Mouse (Mus musculus) forebrain, embryonic 11.5 days (tissue): ENCODE results near the gene Bphl. TPM values are rescaled to one million over a fixed set of nuclear protein-coding genes. Genes with fewer than 3 reads are reported as not detected.
"Not testable (repeated sequence)": the region's sequence is repeated elsewhere in the genome, so short reads cannot be mapped to it uniquely, and the experiment has no call there.

Source experiments
- ATAC-seq: fragments of 200-750 bp; cut with Nextera tagmentation; replicated peaks from 2 replicates; pipeline ENCODE4 v1.8.0; 2017; ENCODE audit warnings: moderate TSS enrichment; ENCODE audit not compliant: low FRiP score
- DNase-seq: peaks from one replicate; pipeline ENCODE4 v3.0.0-alpha.2; 2017; ENCODE audit warnings: low spot score
- H3K27ac ChIP-seq: fragments of 300-500 bp; sonication (generic); 2 replicates; pipeline ENCODE4 v1.5.1; 2014; ENCODE audit warnings: low read depth, low read length
- H3K27me3 ChIP-seq: fragments of 300-500 bp; sonication (generic); 2 replicates; pipeline ENCODE4 v1.6.1; 2014; ENCODE audit warnings: mild to moderate bottlenecking, low read length, mixed read lengths; ENCODE audit not compliant: control insufficient read depth, insufficient read depth
- H3K36me3 ChIP-seq: fragments of 300-500 bp; sonication (generic); 2 replicates; pipeline ENCODE4 v1.6.1; 2014; ENCODE audit warnings: mild to moderate bottlenecking, low read length, moderate library complexity, mixed read lengths; ENCODE audit not compliant: control insufficient read depth, insufficient read depth
- H3K4me1 ChIP-seq: fragments of 300-500 bp; sonication (generic); replicated peaks from 2 replicates; pipeline ENCODE4 v1.6.1; 2014; ENCODE audit warnings: low read length, mixed read lengths; ENCODE audit not compliant: control insufficient read depth, insufficient read depth
- H3K4me2 ChIP-seq: fragments of 300-500 bp; sonication (generic); 2 replicates; pipeline ENCODE4 v1.6.1; 2014; ENCODE audit warnings: low read depth, mild to moderate bottlenecking, low read length, moderate library complexity, mixed read lengths; ENCODE audit not compliant: severe bottlenecking
- H3K4me3 ChIP-seq: fragments of 300-500 bp; sonication (generic); 2 replicates; pipeline ENCODE4 v1.5.1; 2014; ENCODE audit warnings: low read depth, low read length
- H3K9ac ChIP-seq: fragments of 300-500 bp; sonication (generic); 2 replicates; pipeline ENCODE4 v1.6.1; 2014; ENCODE audit warnings: low read length
- H3K9me3 ChIP-seq: fragments of 300-500 bp; sonication (generic); 2 replicates; pipeline ENCODE4 v1.6.1; 2016; ENCODE audit warnings: low read length, mixed read lengths; ENCODE audit not compliant: control insufficient read depth
- WGBS: fragments of 180-500 bp; shearing (Covaris S2); extraction: QIAGEN DNeasy Blood & Tissue Kit; methylation state at CpG from one replicate; pipeline ENCODE4 v1.1.7; 2014; 5-methylcytosine and 5-hydroxymethylcytosine counted together
- polyA plus RNA-seq: library from polyadenylated mRNA; unstranded; fragments of >200 nt; fragmentation: Nextera tagmentation; extraction: Ambion mirVana; gene quantifications from 2 replicates; pipeline ENCODE4 v1.2.1, GENCODE M21; 2014

Bphl gene
- polyA plus RNA-seq, 1 experiment from 2014 or later, result 33.3 TPM

DNA sequence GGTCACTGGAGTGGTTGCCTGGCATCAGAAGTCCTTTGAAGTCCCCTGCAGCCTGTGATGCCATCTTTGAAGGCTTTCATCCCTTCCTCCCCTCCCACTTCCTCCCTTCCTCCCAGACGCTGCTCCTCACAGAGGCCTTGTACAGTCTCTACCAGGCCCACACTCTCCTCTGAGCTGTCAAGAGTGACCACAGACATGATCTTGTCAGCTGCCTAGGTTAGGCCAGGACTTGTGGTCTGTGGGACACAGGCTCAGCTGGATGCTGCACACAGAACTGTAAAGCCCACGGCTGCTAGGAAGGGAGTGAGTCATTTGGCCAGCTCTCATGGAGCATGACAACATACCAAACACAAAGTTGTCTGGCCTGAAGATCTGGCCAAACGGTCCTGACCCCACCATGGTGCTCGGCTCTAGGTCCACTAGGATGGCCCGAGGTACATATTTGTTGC lies 50.8 kb downstream of the Bphl start:
- H3K4me2 ChIP-seq, H3K36me3 ChIP-seq, H3K27ac ChIP-seq, H3K4me1 ChIP-seq, H3K27me3 ChIP-seq, H3K4me3 ChIP-seq, DNase-seq, H3K9ac ChIP-seq, H3K9me3 ChIP-seq: not testable (repeated sequence)
- peak; percentile 46; the same call in 1 of the 2 replicates for ATAC-seq
- 66% methylated on average over 5 of the region's 5 CpGs for WGBS

DNA sequence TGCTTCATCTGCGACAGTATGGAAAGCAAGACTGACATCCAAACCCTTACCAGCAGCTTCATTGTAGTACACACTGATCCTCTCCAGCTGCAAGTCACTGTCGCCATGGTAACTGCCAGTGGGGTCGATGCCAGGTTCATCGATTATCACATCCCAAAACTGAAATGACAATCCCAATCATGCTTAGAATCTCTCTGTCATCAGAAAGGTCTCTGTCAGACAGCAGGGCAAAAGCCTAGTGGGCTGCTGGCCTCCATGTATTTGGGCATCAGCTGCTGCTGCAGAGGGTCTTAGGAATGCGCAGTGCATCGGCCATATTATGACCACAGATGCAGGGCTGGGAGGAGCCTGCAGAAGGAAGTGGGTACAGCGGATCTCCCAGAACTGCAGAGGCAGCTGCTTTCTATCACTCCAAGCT lies 51.5 kb downstream of the Bphl start:
- no peak overlapping the region for H3K4me2 ChIP-seq
- no peak overlapping the region for H3K4me3 ChIP-seq
- DNase-seq, result no peak

DNA sequence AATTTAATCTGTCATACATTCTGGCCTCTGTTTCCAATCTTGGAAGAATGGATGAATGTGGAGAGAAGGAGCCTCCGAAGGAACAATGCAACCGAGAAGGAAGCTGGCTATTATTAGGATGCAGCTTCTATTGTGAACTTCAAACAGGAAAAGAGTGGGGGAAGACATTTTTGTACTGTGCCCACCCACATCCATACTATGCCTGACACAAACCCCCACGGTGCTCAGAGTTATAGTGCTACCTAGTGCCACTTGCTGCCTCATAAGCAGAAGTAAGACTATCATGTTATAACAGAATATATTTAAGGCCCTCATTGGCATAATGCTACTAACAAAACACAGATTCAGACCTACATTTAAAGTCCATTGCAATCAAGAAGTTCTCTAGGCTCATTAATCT lies 52.0 kb downstream of the Bphl start:
- no peak overlapping the region for H3K9ac ChIP-seq
- H3K27ac ChIP-seq, result no peak overlapping the region
- no peak for DNase-seq

More for the DNA sequence above, 51.5 kb downstream of the Bphl start:
- Histone ChIP-seq H3K9me3 (no peaks in the 10 kb centered on the region), H3K36me3 (no peaks in the 10 kb centered on the region), H3K4me1 (0 out of 2 replicates have a peak, but pooled peaks cover 3% of the 10 kb centered on the region), H3K27ac (no peak overlapping the region), H3K9ac (no peak overlapping the region), H3K27me3 (no peaks in the 10 kb centered on the region)
- WGBS, result 59% methylated on average over 7 of the region's 7 CpGs
- ATAC-seq, result peak; percentile 73; the same call in 1 of the 2 replicates

DNA sequence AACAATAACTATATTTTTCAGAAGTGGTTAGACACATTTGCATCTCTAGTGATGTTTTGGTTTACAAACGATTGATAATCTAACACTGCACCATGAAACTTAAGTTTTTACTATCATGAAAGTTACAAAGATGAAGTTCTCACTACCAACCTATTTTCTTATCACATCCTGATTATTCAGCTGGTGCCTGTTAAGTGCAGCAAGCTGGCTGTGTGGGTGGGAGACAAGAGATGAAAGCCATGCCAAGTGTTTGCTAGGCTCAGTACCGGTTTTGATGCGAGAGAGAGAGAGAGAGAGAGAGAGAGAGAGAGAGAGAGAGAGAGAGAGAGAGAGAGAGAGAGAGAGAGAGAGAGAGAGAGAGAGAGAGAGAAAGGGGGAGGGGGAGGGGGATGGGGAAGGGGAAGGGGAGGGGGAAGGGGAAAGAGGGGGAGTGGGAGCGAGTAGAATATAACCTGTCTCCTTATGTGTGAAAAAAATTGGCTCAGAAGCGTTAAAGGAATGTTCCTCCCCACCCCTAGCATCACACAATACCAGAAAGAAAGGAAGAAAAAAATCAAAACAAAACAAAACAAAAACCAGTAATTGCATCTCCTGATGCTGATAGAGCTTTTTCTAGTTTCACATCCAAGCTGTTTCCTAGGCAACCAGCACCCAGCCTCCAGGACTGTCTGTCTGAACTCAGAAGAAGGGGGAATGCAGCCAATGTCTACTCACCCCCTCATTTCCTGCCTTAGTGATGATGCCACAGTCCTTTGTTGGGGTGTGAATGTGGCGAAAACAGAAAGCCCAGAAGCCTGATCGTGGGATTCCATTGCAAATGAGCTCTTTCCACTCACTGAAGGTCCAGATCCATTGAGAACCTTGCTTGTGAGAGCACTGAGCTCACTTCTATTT lies 58.4 kb downstream of the Bphl start:
- peak; percentile 59 for DNase-seq
- H3K4me2 ChIP-seq, result no peak overlapping the region
- H3K36me3 ChIP-seq, result no peaks in the 10 kb centered on the region
- no peak overlapping the region for H3K4me3 ChIP-seq
- H3K9me3 ChIP-seq, result no peaks in the 10 kb centered on the region
- H3K9ac ChIP-seq, result no peak overlapping the region
- no peaks in the 10 kb centered on the region for H3K27me3 ChIP-seq
- peak overlapping the region; percentile 61; the same call in 1 of the 2 replicates for H3K27ac ChIP-seq
- peak; percentile 94 for ATAC-seq
- 35% methylated on average over 6 of the region's 7 CpGs for WGBS
- H3K4me1 ChIP-seq, result no peaks in the 10 kb centered on the region; the same call in 1 of the 2 replicates

More for the DNA sequence above, 52.0 kb downstream of the Bphl start:
- WGBS, result 61% methylated on average over 3 of the region's 3 CpGs
- H3K9me3 ChIP-seq, result no peaks in the 10 kb centered on the region
- H3K4me3 ChIP-seq, result no peak overlapping the region
- H3K4me2 ChIP-seq, result no peak overlapping the region
- H3K4me1 ChIP-seq, result 0 out of 2 replicates have a peak, but pooled peaks cover 3% of the 10 kb centered on the region
- no peaks in the 10 kb centered on the region for H3K36me3 ChIP-seq
- no peaks in the 10 kb centered on the region for H3K27me3 ChIP-seq
- ATAC-seq, result no peak

DNA sequence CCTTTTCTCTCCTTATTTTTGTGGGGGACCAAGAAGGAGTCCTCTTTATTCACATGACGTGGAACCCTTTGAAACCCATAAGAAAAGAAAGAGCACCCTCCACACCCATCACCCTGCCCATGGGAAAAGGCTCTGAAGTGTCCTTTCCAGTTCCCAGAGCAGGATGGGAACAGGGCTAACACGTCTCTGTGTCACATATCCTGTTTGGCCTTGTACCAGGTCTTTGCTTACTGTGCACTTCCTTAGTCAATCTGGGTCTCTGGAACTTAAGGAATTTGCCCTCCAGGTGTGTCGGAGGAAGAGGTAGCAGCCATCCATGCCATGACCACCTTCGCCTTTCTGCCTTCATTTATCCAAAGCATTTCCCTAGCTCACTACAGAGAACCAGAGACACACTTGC lies 59.1 kb downstream of the Bphl start:
- Histone ChIP-seq H3K4me2 (no peak overlapping the region), H3K4me1 (no peaks in the 10 kb centered on the region; the same call in 1 of the 2 replicates), H3K4me3 (no peak overlapping the region), H3K9me3 (no peaks in the 10 kb centered on the region), H3K36me3 (no peaks in the 10 kb centered on the region), H3K9ac (no peak overlapping the region), H3K27me3 (no peaks in the 10 kb centered on the region), H3K27ac (peak overlapping the region; percentile 61; the same call in 1 of the 2 replicates)
- ATAC-seq (peak; percentile 45), DNase-seq (no peak)
- 63% methylated on average over 4 of the region's 4 CpGs for WGBS

DNA sequence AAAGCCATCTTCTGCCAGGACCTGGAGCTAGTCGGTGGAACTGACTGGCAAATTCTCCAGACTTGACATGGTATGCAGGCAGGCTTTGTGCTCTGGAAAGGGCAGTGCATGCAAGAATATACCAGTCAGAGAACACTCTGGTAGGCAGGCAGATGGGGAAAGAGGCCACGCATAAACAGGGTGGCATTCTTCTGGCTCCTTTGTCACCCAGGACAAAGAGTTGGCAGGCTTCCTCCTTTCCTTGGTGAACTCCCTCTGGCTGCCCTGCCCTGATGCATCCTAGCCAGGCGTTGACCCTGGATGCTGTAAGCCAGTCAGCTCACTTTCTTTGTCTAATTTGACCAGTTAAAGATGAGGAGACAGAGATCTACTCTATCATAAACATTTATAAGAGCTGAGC lies 59.7 kb downstream of the Bphl start:
- Histone ChIP-seq H3K27ac (0 out of 2 replicates have a peak overlapping the region, but pooled peaks have one; percentile 61), H3K36me3 (no peaks in the 10 kb centered on the region), H3K9me3 (no peaks in the 10 kb centered on the region), H3K4me2 (no peak overlapping the region), H3K27me3 (no peaks in the 10 kb centered on the region), H3K9ac (no peak overlapping the region), H3K4me3 (no peak overlapping the region), H3K4me1 (no peaks in the 10 kb centered on the region; the same call in 1 of the 2 replicates)
- no peak for ATAC-seq
- 82% methylated on average over 3 of the region's 3 CpGs for WGBS
- DNase-seq, result no peak

DNA sequence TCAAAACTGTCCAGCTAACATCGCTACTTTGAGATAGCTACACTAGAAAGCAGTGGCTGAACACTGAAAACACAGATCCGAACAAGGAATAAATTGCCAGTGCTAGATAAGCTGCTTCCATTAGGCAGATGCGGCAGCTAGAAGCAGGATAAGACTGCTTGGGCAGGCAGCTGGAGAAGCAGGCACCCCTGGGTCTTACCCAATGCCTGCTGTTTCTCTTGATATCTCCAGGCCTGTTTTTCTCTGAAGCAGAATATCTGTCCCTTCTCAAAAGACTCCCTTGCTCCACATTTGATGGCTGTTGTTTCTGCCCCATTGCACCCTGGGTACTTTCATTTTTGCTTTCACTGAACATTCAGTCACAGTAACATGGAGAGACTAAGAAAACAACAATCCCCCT lies 63.3 kb downstream of the Bphl start:
- ATAC-seq (no peak), DNase-seq (no peak)
- no peaks in the 10 kb centered on the region for H3K27me3 ChIP-seq
- no peak overlapping the region for H3K9ac ChIP-seq
- H3K4me3 ChIP-seq, result no peak overlapping the region
- H3K27ac ChIP-seq, result no peak overlapping the region
- no peaks in the 10 kb centered on the region for H3K9me3 ChIP-seq
- H3K4me2 ChIP-seq, result no peak overlapping the region
- H3K36me3 ChIP-seq, result no peaks in the 10 kb centered on the region
- no peaks in the 10 kb centered on the region; the same call in 1 of the 2 replicates for H3K4me1 ChIP-seq
- 89% methylated on average over 3 of the region's 3 CpGs for WGBS

DNA sequence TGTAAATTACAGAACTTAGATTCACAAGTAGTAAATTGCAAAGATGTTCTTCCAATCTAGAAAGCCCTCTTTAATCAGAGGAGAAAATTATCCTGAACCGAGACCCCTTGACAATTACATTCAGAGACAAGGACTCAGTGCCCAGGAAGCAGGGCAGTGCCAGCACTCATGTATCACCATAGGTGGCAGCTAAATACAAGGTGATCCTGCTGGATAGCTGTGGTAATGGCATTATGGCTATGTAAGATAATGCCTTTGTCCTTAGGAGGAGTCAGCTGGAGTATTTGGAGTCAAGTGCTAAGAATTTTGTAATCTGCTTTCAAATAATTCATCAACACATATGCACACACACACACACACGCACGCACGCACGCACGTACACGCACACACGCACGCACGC lies 63.9 kb downstream of the Bphl start:
- Histone ChIP-seq H3K9me3 (no peaks in the 10 kb centered on the region), H3K4me1 (no peaks in the 10 kb centered on the region; the same call in 1 of the 2 replicates), H3K36me3 (no peaks in the 10 kb centered on the region), H3K4me3 (no peak overlapping the region), H3K27ac (no peak overlapping the region), H3K27me3 (no peaks in the 10 kb centered on the region), H3K4me2 (no peak overlapping the region), H3K9ac (no peak overlapping the region)
- no peak for ATAC-seq
- no peak for DNase-seq
- 96% methylated on average over 10 of the region's 10 CpGs for WGBS
